Mouse (Mus musculus) cerebellum, adult 9-10 months (tissue): ENCODE data around the gene Dnah8.
"Not testable (repeated sequence)": the region's sequence is repeated elsewhere in the genome, so short reads cannot be mapped to it uniquely, and the experiment has no call there.

Source experiments
- DNase-seq: peaks from one replicate; pipeline ENCODE4 v3.0.0; 2022

The Dnah8 gene

GRCm38 (mm10) chr17:30609980-30610307 is 14.2 kb upstream of the Dnah8 start:
- DNase-seq, result no peak

- DNase-seq, result no peak
Measured at GRCm38 (mm10) chr17:30610739-30611138, 13.4 kb upstream of the Dnah8 start.

- peak; percentile 44 for DNase-seq
Measured at GRCm38 (mm10) chr17:30611221-30612074, 12.7 kb upstream of the Dnah8 start.

GRCm38 (mm10) chr17:30612075-30612859 is 11.9 kb upstream of the Dnah8 start:
- peak; percentile 100 for DNase-seq

- no peak for DNase-seq
Measured at GRCm38 (mm10) chr17:30613350-30613749, 10.8 kb upstream of the Dnah8 start.

GRCm38 (mm10) chr17:30616203-30616602 is 8.0 kb upstream of the Dnah8 start:
- no peak for DNase-seq

GRCm38 (mm10) chr17:30618136-30618891 is 5.8 kb upstream of the Dnah8 start:
- DNase-seq, result no peak

- DNase-seq, result no peak
Measured at GRCm38 (mm10) chr17:30619153-30619552, 5.0 kb upstream of the Dnah8 start.

- no peak for DNase-seq
Measured at GRCm38 (mm10) chr17:30620548-30620947, 3.6 kb upstream of the Dnah8 start.

GRCm38 (mm10) chr17:30621450-30621849 is 2.7 kb upstream of the Dnah8 start:
- no peak for DNase-seq

GRCm38 (mm10) chr17:30623200-30623599 is 954 bp upstream of the Dnah8 start:
- DNase-seq, result no peak

- not testable (repeated sequence) for DNase-seq
Measured at GRCm38 (mm10) chr17:30626719-30627118, 2.6 kb downstream of the Dnah8 start, which contains the start of gene Glo1. Glo1 (minus strand) TSS chr17:30626871.

- DNase-seq, result no peak
Measured at GRCm38 (mm10) chr17:30635367-30635766, 11.2 kb downstream of the Dnah8 start.

- no peak for DNase-seq
Measured at GRCm38 (mm10) chr17:30637714-30638113, 13.6 kb downstream of the Dnah8 start.

GRCm38 (mm10) chr17:30638996-30639395 is 14.8 kb downstream of the Dnah8 start:
- no peak for DNase-seq

- DNase-seq, result no peak
Measured at GRCm38 (mm10) chr17:30640896-30641295, 16.7 kb downstream of the Dnah8 start.

GRCm38 (mm10) chr17:30648770-30649169 is 24.6 kb downstream of the Dnah8 start:
- DNase-seq, result no peak

- no peak for DNase-seq
Measured at GRCm38 (mm10) chr17:30653010-30653409, 28.9 kb downstream of the Dnah8 start.

GRCm38 (mm10) chr17:30657530-30658151 is 33.5 kb downstream of the Dnah8 start:
- DNase-seq, result no peak

- peak; percentile 31 for DNase-seq
Measured at GRCm38 (mm10) chr17:30658152-30658544, 34.0 kb downstream of the Dnah8 start.

GRCm38 (mm10) chr17:30662131-30662530 is 38.0 kb downstream of the Dnah8 start:
- DNase-seq, result no peak

- DNase-seq, result no peak
Measured at GRCm38 (mm10) chr17:30663170-30663569, 39.0 kb downstream of the Dnah8 start.

- no peak for DNase-seq
Measured at GRCm38 (mm10) chr17:30664856-30665255, 40.7 kb downstream of the Dnah8 start.
